Mouse (Mus musculus): Measurements from ENCODE around the gene 3110021N24Rik.

Gene 3110021N24Rik

GRCm38 (mm10) chr4:108798083-108798830 is 78.8 kb downstream of the 3110021N24Rik start:
- peak; percentile 47 for DNase-seq

- no peak for DNase-seq
These were observed 84.1 kb downstream of the 3110021N24Rik start for GRCm38 (mm10) chr4:108803535-108803934.

- DNase-seq: no peak
These were observed 91.7 kb downstream of the 3110021N24Rik start for GRCm38 (mm10) chr4:108811142-108811541.

GRCm38 (mm10) chr4:108811550-108811949 is 92.1 kb downstream of the 3110021N24Rik start:
- DNase-seq: no peak

DNA sequence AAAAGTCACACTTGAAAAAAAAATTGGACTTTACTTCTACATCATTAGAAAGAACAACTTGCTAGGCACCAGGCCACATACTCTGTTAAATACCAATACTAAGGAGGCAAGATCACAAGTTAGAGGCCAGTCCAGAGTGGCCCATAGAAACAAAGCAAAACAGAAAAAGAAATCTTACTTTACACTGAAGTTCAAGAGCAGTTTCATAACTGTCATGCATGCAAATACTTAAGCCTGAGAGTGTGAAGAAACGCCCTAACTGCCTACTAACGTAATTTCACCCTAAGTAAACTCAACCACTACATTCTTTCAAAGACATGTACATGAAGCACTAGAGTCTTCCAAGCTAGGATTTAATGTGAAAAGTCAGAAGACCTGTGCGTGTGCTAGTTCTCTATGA is 106.2 kb downstream of the 3110021N24Rik start:
- DNase-seq: no peak

DNA sequence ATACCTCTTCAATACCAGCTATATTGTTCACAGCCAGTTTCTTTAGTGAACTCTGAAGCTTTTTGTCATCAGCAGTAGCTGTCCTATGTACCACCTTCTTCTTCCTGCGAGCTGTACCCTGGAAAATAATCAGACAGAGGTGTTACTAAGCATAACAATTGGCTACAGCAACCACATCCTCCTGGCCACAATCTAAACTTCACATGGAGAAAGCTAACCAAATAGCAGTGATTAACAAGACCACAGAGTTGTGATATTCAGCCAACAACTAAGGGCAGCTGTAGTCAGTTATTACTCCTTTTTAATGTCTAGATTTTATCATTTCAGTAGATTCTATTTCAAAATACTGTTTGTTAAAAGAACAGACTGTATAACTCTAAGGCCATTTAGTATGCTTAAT is 106.6 kb downstream of the 3110021N24Rik start:
- no peak for DNase-seq

DNA sequence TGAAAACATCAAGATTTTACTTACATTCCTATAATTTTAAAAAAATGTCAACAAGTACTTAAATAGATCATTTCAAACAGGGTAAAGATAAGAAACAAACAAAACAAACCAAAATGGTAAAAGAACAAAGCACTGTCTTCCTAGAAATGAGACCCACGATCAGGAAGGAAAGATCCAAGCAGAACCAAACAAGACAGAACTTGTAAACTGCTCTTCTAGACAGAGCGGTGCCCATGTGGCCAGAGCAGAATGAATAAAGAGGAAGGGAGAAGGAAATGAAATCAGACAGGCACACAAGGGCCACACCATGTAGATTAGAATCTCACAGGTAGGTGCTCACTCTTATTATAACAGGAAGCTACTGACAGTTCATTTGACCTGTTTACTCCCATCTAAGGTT is 107.2 kb downstream of the 3110021N24Rik start:
- DNase-seq: no peak

GRCm38 (mm10) chr4:108830698-108831097 is 111.2 kb downstream of the 3110021N24Rik start:
- DNase-seq: no peak

Measured in cerebellum, adult 9-11 months (tissue).